Comparison of ENCODE assay signal across 7 mouse cellular contexts in genomic region chr11:20771827-20772226, GRCm38 (mm10). TPM values are rescaled to one million over a fixed set of nuclear protein-coding genes. Genes with fewer than 3 reads are reported as not detected.
DNase-seq lines count a peak whose midpoint lies in the region; ATAC-seq lines count a peak whose summit lies in the region.
"Not testable (repeated sequence)": the region's sequence is repeated elsewhere in the genome, so short reads cannot be mapped to it uniquely, and the experiment has no call there.
"Had no signal": no experiment of that assay in that cellular context is flagged by ENCODE, and none has a peak within 500 bp of the region (broad histone marks: within the 10 kb centered on the region; RNA-seq: fewer than 3 reads in every experiment).

No protein-coding gene starts in this region.

- H3K4me2 ChIP-seq in heart, embryonic 13.5 days: peak overlapping the region; percentile 22; the same call in 1 of the 2 replicates
- H3K4me2 ChIP-seq in intestine, embryonic 16.5 days (ENCODE audit: low read depth, low read length); liver, embryonic 11.5 days: not testable (repeated sequence)

- DNase-seq in embryo, embryonic 10 days (ENCODE audit: low spot score): peak; percentile 41
- peak; percentile 91 for DNase-seq in heart, embryonic 10.5 days (ENCODE audit: low spot score)
- DNase-seq in liver, embryonic 11.5 days (ENCODE audit: low spot score): not testable (repeated sequence)
- DNase-seq in yolk sac, embryonic 10.5 days (ENCODE audit: low spot score): peak; percentile 43

- H3K27ac ChIP-seq in heart, embryonic 10.5 days: peak overlapping the region; percentile 72; the same call in 1 of the 2 replicates
- not testable (repeated sequence) for H3K27ac ChIP-seq in heart, embryonic 13.5 days (replicated peaks); liver, embryonic 11.5 days (ENCODE audit: low read depth, low read length)
- 0 out of 2 replicates have a peak overlapping the region, but pooled peaks have one; percentile 41 for H3K27ac ChIP-seq in intestine, embryonic 16.5 days (ENCODE audit: low read length)

- not testable (repeated sequence) for ATAC-seq in heart, embryonic 13.5 days (ENCODE audit: extremely low read depth, insufficient number of reproducible peaks, low FRiP score, low TSS enrichment)
- ATAC-seq in intestine, embryonic 16.5 days: peak; percentile 64; the same call in 1 of the 2 replicates
- ATAC-seq in liver, embryonic 11.5 days (replicated peaks; ENCODE audit: low FRiP score): peak; percentile 62; the same call in 1 of the 2 replicates

- H3K9me3 ChIP-seq in heart, embryonic 10.5 days; heart, embryonic 13.5 days; intestine, embryonic 16.5 days (ENCODE audit: control insufficient read depth, low read length); liver, embryonic 11.5 days (ENCODE audit: control insufficient read depth, low read length): not testable (repeated sequence)

- H3K4me3 ChIP-seq in heart, embryonic 10.5 days; heart, embryonic 13.5 days; intestine, embryonic 16.5 days (ENCODE audit: low read length); liver, embryonic 11.5 days (ENCODE audit: low read depth, low read length): not testable (repeated sequence)

- WGBS in heart, embryonic 10.5 days: 62% methylated on average over 9 of the region's 9 CpGs
- 56% methylated on average over 9 of the region's 9 CpGs for whole genome bisulfite sequencing in heart, embryonic 13.5 days
- WGBS in intestine, embryonic 16.5 days: 39% methylated on average over 9 of the region's 9 CpGs
- WGBS in liver, embryonic 11.5 days: 64% methylated on average over 9 of the region's 9 CpGs

- H3K4me1 ChIP-seq in heart, embryonic 10.5 days; heart, embryonic 13.5 days; intestine, embryonic 16.5 days (ENCODE audit: control insufficient read depth, insufficient read depth, low read length); liver, embryonic 11.5 days (replicated peaks; ENCODE audit: control insufficient read depth, insufficient read depth, low read length): not testable (repeated sequence)

- not testable (repeated sequence) for H3K36me3 ChIP-seq in heart, embryonic 10.5 days; heart, embryonic 13.5 days; intestine, embryonic 16.5 days (ENCODE audit: control insufficient read depth, insufficient read depth, low read length); liver, embryonic 11.5 days (ENCODE audit: control insufficient read depth, insufficient read depth, low read length)

- H3K9ac ChIP-seq in heart, embryonic 13.5 days; intestine, embryonic 16.5 days (ENCODE audit: low read depth, low read length); liver, embryonic 11.5 days (ENCODE audit: low read depth, low read length): not testable (repeated sequence)

- H3K27me3 ChIP-seq in heart, embryonic 10.5 days (ENCODE audit: insufficient read depth, poor library complexity, severe bottlenecking); heart, embryonic 13.5 days (replicated peaks); intestine, embryonic 16.5 days (replicated peaks; ENCODE audit: control insufficient read depth, insufficient read depth, low read length); liver, embryonic 11.5 days (replicated peaks; ENCODE audit: control insufficient read depth, insufficient read depth, low read length): not testable (repeated sequence)

RNA-seq across cellular contexts. Expression of gene Aftph, which starts 30.4 kb away (rescaled TPM):
- 13.9 and 14.2 TPM in 2 replicates for polyA plus RNA-seq in heart, embryonic 10.5 days (2016; fragmentation: Nextera tagmentation; extraction: Ambion mirVana)
- 9.5 TPM in 2 replicates for polyA plus RNA-seq in heart, embryonic 13.5 days (2015; fragmentation: Nextera tagmentation; extraction: Ambion mirVana)
- polyA plus RNA-seq in intestine, embryonic 16.5 days (2015; fragmentation: Nextera tagmentation; extraction: Ambion mirVana): 21.2 and 22.6 TPM in 2 replicates
- polyA plus RNA-seq in liver, embryonic 11.5 days (2014; fragmentation: Nextera tagmentation; extraction: Ambion mirVana): 24.2 and 26.5 TPM in 2 replicates

RNA-seq across cellular contexts. Expression of gene Lgalsl, which starts 59.0 kb away (rescaled TPM):
- polyA plus RNA-seq in heart, embryonic 10.5 days (2016; fragmentation: Nextera tagmentation; extraction: Ambion mirVana): 44.5 and 53.4 TPM in 2 replicates
- polyA plus RNA-seq in heart, embryonic 13.5 days (2015; fragmentation: Nextera tagmentation; extraction: Ambion mirVana): 35.1 and 37.5 TPM in 2 replicates
- 24.0 and 24.3 TPM in 2 replicates for polyA plus RNA-seq in intestine, embryonic 16.5 days (2015; fragmentation: Nextera tagmentation; extraction: Ambion mirVana)
- polyA plus RNA-seq in liver, embryonic 11.5 days (2014; fragmentation: Nextera tagmentation; extraction: Ambion mirVana): 20.4 and 25.4 TPM in 2 replicates
- polyA plus RNA-seq: G1E had no signal
